ENCODE assay signal across 8 mouse cellular contexts in genomic region chr15:59783782-59784555, GRCm38 (mm10).
DNase-seq lines count a peak whose midpoint lies in the region; ATAC-seq and TF ChIP-seq lines count a peak whose summit lies in the region.

No protein-coding gene starts in this region.

- no peak overlapping the region for H3K27ac ChIP-seq in ES-E14 (ENCODE audit: insufficient read depth, low read depth, low read length, poor library complexity, severe bottlenecking)
- H3K27ac ChIP-seq in bone marrow macrophage, adult 2 months (ENCODE audit: insufficient read depth, low read depth, low read length) = peak overlapping the region; percentile 35
- H3K27ac ChIP-seq in lung, embryonic 14.5 days (ENCODE audit: low read depth) = no peak overlapping the region

- WGBS in lung, embryonic 14.5 days = 5% methylated on average over 22 of the region's 22 CpGs

- no peak for TF ChIP-seq POLR2A in bone marrow macrophage, adult 2 months (IDR thresholded peaks at IDR 0.05; ENCODE audit: borderline replicate concordance, low read depth, low read length)

- TF ChIP-seq CTCF in bone marrow macrophage, adult 2 months (IDR thresholded peaks at IDR 0.05; ENCODE audit: low read depth, low read length) = no peak
- no peak for TF ChIP-seq CTCF in lung, embryonic 14.5 days (IDR thresholded peaks at IDR 0.05; ENCODE audit: low read depth)

- H3K9ac ChIP-seq in ES-E14 (ENCODE audit: insufficient read depth, low read depth, low read length, poor library complexity, severe bottlenecking) = no peak overlapping the region
- no peak overlapping the region for H3K9ac ChIP-seq in lung, embryonic 14.5 days

- H3K9me3 ChIP-seq in ES-E14 (ENCODE audit: control insufficient read depth, insufficient read depth, low read depth, low read length) = no peaks in the 10 kb centered on the region
- H3K9me3 ChIP-seq in lung, embryonic 14.5 days (ENCODE audit: low read depth, low read length) = no peaks in the 10 kb centered on the region

- no peaks in the 10 kb centered on the region for H3K4me1 ChIP-seq in ES-E14 (ENCODE audit: control insufficient read depth in 2 of 2, insufficient read depth in 2 of 2, low read length in 2 of 2, poor library complexity in 1 of 2)
- H3K4me1 ChIP-seq in bone marrow macrophage, adult 2 months (ENCODE audit: control insufficient read depth, insufficient read depth, low read length) = peaks cover 32% of the 10 kb centered on the region
- H3K4me1 ChIP-seq in lung, embryonic 14.5 days (ENCODE audit: insufficient read depth) = peaks cover 9% of the 10 kb centered on the region

- H3K4me3 ChIP-seq in ES-E14 (ENCODE audit: insufficient read depth in 1 of 2, low read depth in 1 of 2, low read length in 2 of 2, poor library complexity in 1 of 2, severe bottlenecking in 1 of 2) = no peak overlapping the region
- peak overlapping the region; percentile 10; the same call in 1 of the 2 replicates for H3K4me3 ChIP-seq in bone marrow macrophage, adult 2 months (ENCODE audit: insufficient read depth, low read length)
- no peak overlapping the region for H3K4me3 ChIP-seq in lung, embryonic 14.5 days (ENCODE audit: low read depth, low read length)

- ATAC-seq in lung, embryonic 14.5 days (ENCODE audit: insufficient read depth) = peak; percentile 39
- ATAC-seq in neutrophil, adult 5-6 weeks (ENCODE audit: extremely low read depth, insufficient number of reproducible peaks, low FRiP score, poor library complexity, severe bottlenecking) = peak; percentile 91

- peak; percentile 9 for DNase-seq in ES-E14 (ENCODE audit: low read depth, low spot score)
- peak; percentile 69 for DNase-seq in gonadal fat pad, adult 2 months (ENCODE audit: low read depth)
- DNase-seq in kidney, adult 18-20 months = peak; percentile 46
- DNase-seq in lung, embryonic 14.5 days = peak; percentile 55
- no peak for DNase-seq in left cerebral cortex, adult 8-10 months (ENCODE audit: low spot score in 2 of 2)
- DNase-seq in cerebellum, postnatal 25 days = no peak

- peak overlapping the region; percentile 42 for H3K4me2 ChIP-seq in lung, embryonic 14.5 days

- no peaks in the 10 kb centered on the region for H3K27me3 ChIP-seq in lung, embryonic 14.5 days (ENCODE audit: insufficient read depth, low read length)

- H3K36me3 ChIP-seq in ES-E14 (ENCODE audit: control insufficient read depth, insufficient read depth, low read length, poor library complexity, severe bottlenecking) = no peaks in the 10 kb centered on the region
- H3K36me3 ChIP-seq in lung, embryonic 14.5 days (ENCODE audit: insufficient read depth) = no peaks in the 10 kb centered on the region

- in situ Hi-C loops in ES-E14 (cut with MboI; ENCODE audit: low sequenced_read_pairs in 2 of 2, unreplicated experiment in 2 of 2) = no loop called here

TF ChIP-seq in ES-E14, 5 proteins besides CTCF, POLR2A, EP300 and RAD21:
- TF ChIP-seq HCFC1 (IDR thresholded peaks at IDR 0.05; ENCODE audit: borderline replicate concordance, insufficient read depth, low read length) (no peak), ZNF384 (IDR thresholded peaks at IDR 0.05; ENCODE audit: low read depth, low read length) (0 out of 2 replicates have a peak, but pooled peaks have one; percentile 38)

Comparison
In these comparisons a context has a peak if more than half of its experiments do, and no peak if none do; other contexts are left out.
1. DNase-seq: peak in ES-E14 (single experiment), gonadal fat pad, adult 2 months (single experiment), kidney, adult 18-20 months (single experiment) and lung, embryonic 14.5 days (single experiment); none in left cerebral cortex, adult 8-10 months (0 of 2) and cerebellum, postnatal 25 days (0 of 2).